Mouse (Mus musculus): ENCODE measurements around the gene Acot6. TPM values are rescaled to one million over a fixed set of nuclear protein-coding genes. Genes with fewer than 3 reads are reported as not detected.
A peak's percentile ranks its signal among the peaks of the same experiment; 100 is the strongest.
"Not testable (repeated sequence)": the region's sequence is repeated elsewhere in the genome, so short reads cannot be mapped to it uniquely, and the experiment has no call there.

Acot6 gene
- polyA plus RNA-seq, 1 experiment from 2014 or later: 1.2 TPM

- Histone ChIP-seq H3K4me2 (no peak overlapping the region), H3K27me3 (ENCODE audit: control insufficient read depth, insufficient read depth, low read length) (peaks cover 5% of the 10 kb centered on the region; the same call in 1 of the 2 replicates), H3K4me3 (ENCODE audit: low read depth, low read length) (no peak overlapping the region), H3K27ac (ENCODE audit: low read depth, low read length) (no peak overlapping the region), H3K4me1 (ENCODE audit: control insufficient read depth, insufficient read depth, low read length) (no peaks in the 10 kb centered on the region), H3K9ac (ENCODE audit: low read length) (no peak overlapping the region), H3K36me3 (ENCODE audit: control insufficient read depth, insufficient read depth, low read length) (no peaks in the 10 kb centered on the region), H3K9me3 (ENCODE audit: control insufficient read depth, low read length) (no peaks in the 10 kb centered on the region; the same call in 1 of the 2 replicates)
- DNase-seq (ENCODE audit: low spot score, missing footprints) (no peak), ATAC-seq (ENCODE audit: low FRiP score) (no peak)
- 64% methylated on average over 5 of the region's 5 CpGs for WGBS
Measured at GRCm38 (mm10) chr12:84063228-84063627, 37.2 kb upstream of the Acot6 start.

- DNase-seq (ENCODE audit: low spot score, missing footprints) (no peak), ATAC-seq (ENCODE audit: low FRiP score) (no peak)
- Histone ChIP-seq H3K36me3 (ENCODE audit: control insufficient read depth, insufficient read depth, low read length) (no peaks in the 10 kb centered on the region), H3K9me3 (ENCODE audit: control insufficient read depth, low read length) (no peaks in the 10 kb centered on the region; the same call in 1 of the 2 replicates), H3K9ac (ENCODE audit: low read length) (no peak overlapping the region), H3K27ac (ENCODE audit: low read depth, low read length) (no peak overlapping the region), H3K4me1 (ENCODE audit: control insufficient read depth, insufficient read depth, low read length) (no peaks in the 10 kb centered on the region), H3K4me2 (no peak overlapping the region), H3K4me3 (ENCODE audit: low read depth, low read length) (no peak overlapping the region), H3K27me3 (ENCODE audit: control insufficient read depth, insufficient read depth, low read length) (peaks cover 11% of the 10 kb centered on the region)
- 82% methylated on average over 2 of the region's 2 CpGs for WGBS
Measured at GRCm38 (mm10) chr12:84063833-84064232, 36.6 kb upstream of the Acot6 start.

- Histone ChIP-seq H3K27ac (ENCODE audit: low read depth, low read length) (no peak overlapping the region), H3K9me3 (ENCODE audit: control insufficient read depth, low read length) (no peaks in the 10 kb centered on the region; the same call in 1 of the 2 replicates), H3K4me3 (ENCODE audit: low read depth, low read length) (no peak overlapping the region), H3K27me3 (ENCODE audit: control insufficient read depth, insufficient read depth, low read length) (peaks cover 16% of the 10 kb centered on the region), H3K36me3 (ENCODE audit: control insufficient read depth, insufficient read depth, low read length) (no peaks in the 10 kb centered on the region), H3K4me2 (no peak overlapping the region), H3K4me1 (ENCODE audit: control insufficient read depth, insufficient read depth, low read length) (no peaks in the 10 kb centered on the region), H3K9ac (ENCODE audit: low read length) (no peak overlapping the region)
- ATAC-seq (ENCODE audit: low FRiP score): no peak
- DNase-seq (ENCODE audit: low spot score, missing footprints): peak; percentile 72
- WGBS: 78% methylated on average over 8 of the region's 8 CpGs
Measured at GRCm38 (mm10) chr12:84064621-84065020, 35.8 kb upstream of the Acot6 start.

GRCm38 (mm10) chr12:84067752-84068151 is 32.7 kb upstream of the Acot6 start:
- H3K4me1 ChIP-seq (ENCODE audit: control insufficient read depth, insufficient read depth, low read length): no peaks in the 10 kb centered on the region
- no peak overlapping the region for H3K4me3 ChIP-seq (ENCODE audit: low read depth, low read length)
- no peaks in the 10 kb centered on the region for H3K36me3 ChIP-seq (ENCODE audit: control insufficient read depth, insufficient read depth, low read length)
- H3K4me2 ChIP-seq: no peak overlapping the region
- DNase-seq (ENCODE audit: low spot score, missing footprints) (peak; percentile 70), ATAC-seq (ENCODE audit: low FRiP score) (no peak)
- H3K9me3 ChIP-seq (ENCODE audit: control insufficient read depth, low read length): no peaks in the 10 kb centered on the region; the same call in 1 of the 2 replicates
- H3K9ac ChIP-seq (ENCODE audit: low read length): no peak overlapping the region
- 76% methylated on average over 4 of the region's 4 CpGs for WGBS
- H3K27me3 ChIP-seq (ENCODE audit: control insufficient read depth, insufficient read depth, low read length): peaks cover 23% of the 10 kb centered on the region
- no peak overlapping the region for H3K27ac ChIP-seq (ENCODE audit: low read depth, low read length)

- Histone ChIP-seq H3K4me2 (no peak overlapping the region), H3K27ac (ENCODE audit: low read depth, low read length) (no peak overlapping the region)
Measured at GRCm38 (mm10) chr12:84068296-84068695, 32.2 kb upstream of the Acot6 start.

GRCm38 (mm10) chr12:84068986-84069385 is 31.5 kb upstream of the Acot6 start, which contains the start of gene Acot5:
Gene Acot5 (plus strand): TSS chr12:84069325.
- Histone ChIP-seq H3K9ac (ENCODE audit: low read length) (no peak within 1 kb of the TSS), H3K36me3 (ENCODE audit: control insufficient read depth, insufficient read depth, low read length) (no peaks in the 10 kb centered on the region), H3K9me3 (ENCODE audit: control insufficient read depth, low read length) (no peaks in the 10 kb centered on the region), H3K4me1 (ENCODE audit: control insufficient read depth, insufficient read depth, low read length) (no peaks in the 10 kb centered on the region), H3K4me3 (ENCODE audit: low read depth, low read length) (peak within 1 kb of the TSS; percentile 23), H3K27me3 (ENCODE audit: control insufficient read depth, insufficient read depth, low read length) (peaks cover 23% of the 10 kb centered on the region), H3K27ac (ENCODE audit: low read depth, low read length) (no peak within 1 kb of the TSS), H3K4me2 (peak within 1 kb of the TSS; percentile 35)
- DNase-seq (ENCODE audit: low spot score, missing footprints) (peak; percentile 85), ATAC-seq (ENCODE audit: low FRiP score) (no peak)
- 58% methylated on average over 9 of the region's 9 CpGs for WGBS

More at GRCm38 (mm10) chr12:84068296-84068695, 32.2 kb upstream of the Acot6 start:
- Histone ChIP-seq H3K4me1 (ENCODE audit: control insufficient read depth, insufficient read depth, low read length) (no peaks in the 10 kb centered on the region), H3K4me3 (ENCODE audit: low read depth, low read length) (no peak overlapping the region), H3K36me3 (ENCODE audit: control insufficient read depth, insufficient read depth, low read length) (no peaks in the 10 kb centered on the region), H3K9ac (ENCODE audit: low read length) (no peak overlapping the region), H3K9me3 (ENCODE audit: control insufficient read depth, low read length) (no peaks in the 10 kb centered on the region; the same call in 1 of the 2 replicates), H3K27me3 (ENCODE audit: control insufficient read depth, insufficient read depth, low read length) (peaks cover 23% of the 10 kb centered on the region)
- 64% methylated on average over 8 of the region's 8 CpGs for WGBS
- peak; percentile 82 for DNase-seq (ENCODE audit: low spot score, missing footprints)
- ATAC-seq (ENCODE audit: low FRiP score): no peak

- not testable (repeated sequence) for DNase-seq (ENCODE audit: low spot score, missing footprints); H3K9me3 ChIP-seq (ENCODE audit: control insufficient read depth, low read length); H3K4me1 ChIP-seq (ENCODE audit: control insufficient read depth, insufficient read depth, low read length); H3K36me3 ChIP-seq (ENCODE audit: control insufficient read depth, insufficient read depth, low read length); H3K27ac ChIP-seq (ENCODE audit: low read depth, low read length); ATAC-seq (ENCODE audit: low FRiP score); H3K9ac ChIP-seq (ENCODE audit: low read length)
- Histone ChIP-seq H3K4me2 (peak overlapping the region; percentile 35), H3K4me3 (ENCODE audit: low read depth, low read length) (peak overlapping the region; percentile 23), H3K27me3 (ENCODE audit: control insufficient read depth, insufficient read depth, low read length) (peaks cover 23% of the 10 kb centered on the region)
- 1% methylated on average over 39 of the region's 52 CpGs for WGBS
Measured at GRCm38 (mm10) chr12:84069582-84069981, 30.9 kb upstream of the Acot6 start.

GRCm38 (mm10) chr12:84071696-84072095 is 28.8 kb upstream of the Acot6 start:
- ATAC-seq (ENCODE audit: low FRiP score) (no peak), DNase-seq (ENCODE audit: low spot score, missing footprints) (no peak)
- H3K4me1 ChIP-seq (ENCODE audit: control insufficient read depth, insufficient read depth, low read length): no peaks in the 10 kb centered on the region
- WGBS: 92% methylated on average over 2 of the region's 2 CpGs
- peaks cover 23% of the 10 kb centered on the region for H3K27me3 ChIP-seq (ENCODE audit: control insufficient read depth, insufficient read depth, low read length)
- H3K27ac ChIP-seq (ENCODE audit: low read depth, low read length): no peak overlapping the region
- H3K4me3 ChIP-seq (ENCODE audit: low read depth, low read length): no peak overlapping the region
- no peak overlapping the region for H3K4me2 ChIP-seq
- no peak overlapping the region for H3K9ac ChIP-seq (ENCODE audit: low read length)
- H3K9me3 ChIP-seq (ENCODE audit: control insufficient read depth, low read length): no peaks in the 10 kb centered on the region
- no peaks in the 10 kb centered on the region for H3K36me3 ChIP-seq (ENCODE audit: control insufficient read depth, insufficient read depth, low read length)

- no peak overlapping the region for H3K9ac ChIP-seq (ENCODE audit: low read length)
Measured at GRCm38 (mm10) chr12:84077371-84077990, 23.0 kb upstream of the Acot6 start.

More at GRCm38 (mm10) chr12:84077371-84077990, 23.0 kb upstream of the Acot6 start:
- ATAC-seq (ENCODE audit: low FRiP score): no peak
- no peaks in the 10 kb centered on the region for H3K36me3 ChIP-seq (ENCODE audit: control insufficient read depth, insufficient read depth, low read length)
- no peak overlapping the region for H3K4me2 ChIP-seq
- no peak for DNase-seq (ENCODE audit: low spot score, missing footprints)
- H3K27ac ChIP-seq (ENCODE audit: low read depth, low read length): no peak overlapping the region
- no peaks in the 10 kb centered on the region for H3K9me3 ChIP-seq (ENCODE audit: control insufficient read depth, low read length)
- H3K4me3 ChIP-seq (ENCODE audit: low read depth, low read length): no peak overlapping the region
- H3K27me3 ChIP-seq (ENCODE audit: control insufficient read depth, insufficient read depth, low read length): no peaks in the 10 kb centered on the region
- 87% methylated on average over 4 of the region's 4 CpGs for whole genome bisulfite sequencing
- no peaks in the 10 kb centered on the region for H3K4me1 ChIP-seq (ENCODE audit: control insufficient read depth, insufficient read depth, low read length)

Measured in midbrain, embryonic 11.5 days (tissue).